Mouse (Mus musculus) limb, embryonic 14.5 days (tissue): ENCODE results near the gene Gng7. TPM values are rescaled to one million over a fixed set of nuclear protein-coding genes. Genes with fewer than 3 reads are reported as not detected.

Experiments used
- ATAC-seq: fragments of 200-750 bp; cut with Nextera tagmentation; 2 replicates; pipeline ENCODE4 v1.8.0; 2017; ENCODE audit warnings: low read depth, moderate number of reproducible peaks, moderate TSS enrichment; ENCODE audit not compliant: low FRiP score
- DNase-seq: peaks from one replicate; pipeline ENCODE4 v3.0.0-alpha.2; 2015; ENCODE audit warnings: low spot score
- H3K27ac ChIP-seq: fragments of 300-500 bp; sonication (generic); replicated peaks from 2 replicates; pipeline ENCODE4 v1.5.1; 2014; ENCODE audit warnings: low read depth, mild to moderate bottlenecking, low read length, moderate library complexity, mixed read lengths
- H3K27me3 ChIP-seq: fragments of 300-500 bp; sonication (generic); 2 replicates; pipeline ENCODE4 v1.6.1; 2014; ENCODE audit warnings: low read length, mixed read lengths; ENCODE audit not compliant: control insufficient read depth, insufficient read depth
- H3K36me3 ChIP-seq: fragments of 300-500 bp; sonication (generic); 2 replicates; pipeline ENCODE4 v1.6.1; 2014; ENCODE audit warnings: mild to moderate bottlenecking, low read length, moderate library complexity, mixed read lengths; ENCODE audit not compliant: control insufficient read depth, insufficient read depth
- H3K4me1 ChIP-seq: fragments of 300-500 bp; sonication (generic); 2 replicates; pipeline ENCODE4 v1.6.1; 2014; ENCODE audit warnings: antibody characterized with exemption, low read length, mixed read lengths; ENCODE audit not compliant: control insufficient read depth, insufficient read depth
- H3K4me2 ChIP-seq: fragments of 300-500 bp; sonication (generic); replicated peaks from 2 replicates; pipeline ENCODE4 v1.6.1; 2014; ENCODE audit warnings: low read depth, mild to moderate bottlenecking, low read length, moderate library complexity; ENCODE audit not compliant: severe bottlenecking
- H3K4me3 ChIP-seq: fragments of 300-500 bp; sonication (generic); replicated peaks from 2 replicates; pipeline ENCODE4 v1.5.1; 2014; ENCODE audit warnings: low read length
- H3K9ac ChIP-seq: fragments of 300-500 bp; sonication (generic); 2 replicates; pipeline ENCODE4 v1.6.1; 2014; ENCODE audit warnings: mild to moderate bottlenecking, low read depth, low read length, moderate library complexity; ENCODE audit not compliant: severe bottlenecking
- H3K9me3 ChIP-seq: fragments of 300-500 bp; sonication (generic); 2 replicates; pipeline ENCODE4 v1.6.1; 2016; ENCODE audit warnings: low read length; ENCODE audit not compliant: control insufficient read depth
- POLR2A ChIP-seq: fragments of 200-500 bp; IDR thresholded peaks from 2 replicates; pipeline ENCODE4 v1.8.0; 2012; ENCODE audit warnings: inconsistent platforms, mild to moderate bottlenecking, moderate library complexity, borderline replicate concordance; ENCODE audit not compliant: insufficient read depth, insufficient read length; ENCODE audit errors: extremely low read depth
- WGBS: fragments of 180-500 bp; shearing (Covaris S2); extraction: QIAGEN DNeasy Blood & Tissue Kit; methylation state at CpG from one replicate; pipeline ENCODE4 v1.1.7; 2014; 5-methylcytosine and 5-hydroxymethylcytosine counted together
- polyA plus RNA-seq, 2 experiments: library from polyadenylated mRNA; depleted of rRNA in 1 of 2; stranded (reverse) in 1 of 2; unstranded in 1 of 2; fragments of >200 nt; fragmentation: Nextera tagmentation in 1 of 2; extraction: Ambion mirVana in 1 of 2; gene quantifications; 2 replicates each; pipeline versions ENCODE4 v1.2.1 to v1.2.3; 2012 to 2014

Gng7 gene
- polyA plus RNA-seq, 2 experiments = 6.5 to 7.9 TPM

GRCm38 (mm10) chr10:80949081-80949480 lies 65.7 kb downstream of the Gng7 start:
- no peak overlapping the region for H3K9ac ChIP-seq

DNA sequence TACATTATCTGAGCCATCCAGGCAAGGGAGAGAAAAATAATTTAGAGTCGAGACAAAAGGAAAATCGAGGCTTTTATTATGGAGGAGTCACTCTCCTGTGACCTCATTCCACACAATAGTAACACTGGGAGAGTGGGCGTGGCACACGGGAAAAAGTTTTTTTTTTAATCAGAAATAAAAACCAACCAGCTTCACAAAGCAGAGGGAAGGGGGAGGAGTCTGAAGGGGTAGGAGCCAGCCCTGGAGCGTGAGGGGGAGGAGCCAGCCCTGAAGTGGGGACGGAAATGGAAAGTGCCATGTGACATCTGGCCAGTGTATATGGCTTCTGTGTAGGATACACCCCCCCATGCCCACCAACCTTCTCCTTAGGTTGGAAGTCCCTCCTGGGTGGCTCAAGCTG lies 66.2 kb downstream of the Gng7 start:
- Histone ChIP-seq H3K9ac (no peak overlapping the region), H3K4me1 (peaks cover 12% of the 10 kb centered on the region), H3K27ac (no peak overlapping the region), H3K27me3 (no peaks in the 10 kb centered on the region), H3K4me2 (no peak overlapping the region), H3K4me3 (no peak overlapping the region), H3K9me3 (no peaks in the 10 kb centered on the region), H3K36me3 (no peaks in the 10 kb centered on the region)
- no peak for TF ChIP-seq POLR2A
- WGBS = 32% methylated on average over 6 of the region's 6 CpGs
- DNase-seq = no peak
- no peak for ATAC-seq

More at GRCm38 (mm10) chr10:80949081-80949480, 65.7 kb downstream of the Gng7 start:
- Histone ChIP-seq H3K27me3 (no peaks in the 10 kb centered on the region), H3K4me3 (no peak overlapping the region), H3K4me1 (peaks cover 12% of the 10 kb centered on the region), H3K36me3 (no peaks in the 10 kb centered on the region), H3K4me2 (no peak overlapping the region), H3K9me3 (no peaks in the 10 kb centered on the region), H3K27ac (no peak overlapping the region)
- 75% methylated on average over 3 of the region's 3 CpGs for WGBS
- TF ChIP-seq POLR2A = no peak
- no peak for DNase-seq
- no peak for ATAC-seq

GRCm38 (mm10) chr10:80947802-80948201 lies 66.9 kb downstream of the Gng7 start:
- H3K4me1 ChIP-seq = peaks cover 12% of the 10 kb centered on the region
- TF ChIP-seq POLR2A = no peak
- no peak overlapping the region for H3K27ac ChIP-seq
- H3K27me3 ChIP-seq = no peaks in the 10 kb centered on the region
- no peaks in the 10 kb centered on the region for H3K36me3 ChIP-seq
- ATAC-seq (no peak), DNase-seq (peak; percentile 66)
- H3K4me2 ChIP-seq = no peak overlapping the region
- H3K9ac ChIP-seq = no peak overlapping the region; the same call in 1 of the 2 replicates
- WGBS = 28% methylated on average over 2 of the region's 2 CpGs
- no peak overlapping the region for H3K4me3 ChIP-seq
- no peaks in the 10 kb centered on the region for H3K9me3 ChIP-seq

DNA sequence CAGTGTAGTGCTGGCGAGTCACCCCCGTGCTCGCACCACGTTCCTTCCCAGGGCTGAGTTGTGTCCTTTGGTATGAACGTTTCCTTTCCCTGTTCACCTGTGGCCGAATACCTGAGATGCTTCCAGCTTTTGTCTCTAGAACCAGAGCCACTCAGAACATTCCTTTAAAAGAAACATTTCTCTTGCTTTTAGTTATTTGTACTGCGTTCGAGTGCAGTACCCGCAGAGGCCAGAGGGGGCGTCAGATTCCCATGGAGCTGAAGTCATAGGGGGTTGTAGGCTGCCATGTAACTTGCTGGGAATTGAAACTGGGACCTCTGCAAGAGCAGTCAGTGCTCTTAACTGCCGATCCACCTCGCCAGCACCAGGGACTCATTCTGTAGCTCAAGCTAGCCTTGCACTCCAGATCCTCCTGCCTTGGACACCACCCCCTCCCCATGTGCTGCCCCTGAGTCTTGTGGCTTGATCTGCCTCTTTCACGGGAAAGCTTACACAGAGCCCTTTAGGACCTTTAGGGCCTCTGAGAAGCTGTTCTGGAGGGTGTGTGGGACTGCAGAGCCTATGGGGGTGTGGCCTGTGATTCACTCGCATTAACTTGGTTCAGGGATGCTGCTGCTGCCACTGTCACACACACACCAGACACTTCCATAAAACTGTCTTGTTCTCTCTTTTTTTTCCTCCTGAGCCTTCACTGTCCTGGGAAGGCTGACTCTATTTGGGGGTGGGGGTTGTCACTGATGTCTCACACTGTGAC lies 67.9 kb downstream of the Gng7 start:
- Histone ChIP-seq H3K27me3 (no peaks in the 10 kb centered on the region), H3K9me3 (no peaks in the 10 kb centered on the region), H3K9ac (no peak overlapping the region), H3K4me2 (no peak overlapping the region), H3K27ac (no peak overlapping the region), H3K4me3 (no peak overlapping the region), H3K36me3 (no peaks in the 10 kb centered on the region), H3K4me1 (peaks cover 12% of the 10 kb centered on the region)
- no peak for TF ChIP-seq POLR2A
- ATAC-seq (no peak), DNase-seq (no peak)
- WGBS = 61% methylated on average over 14 of the region's 14 CpGs

DNA sequence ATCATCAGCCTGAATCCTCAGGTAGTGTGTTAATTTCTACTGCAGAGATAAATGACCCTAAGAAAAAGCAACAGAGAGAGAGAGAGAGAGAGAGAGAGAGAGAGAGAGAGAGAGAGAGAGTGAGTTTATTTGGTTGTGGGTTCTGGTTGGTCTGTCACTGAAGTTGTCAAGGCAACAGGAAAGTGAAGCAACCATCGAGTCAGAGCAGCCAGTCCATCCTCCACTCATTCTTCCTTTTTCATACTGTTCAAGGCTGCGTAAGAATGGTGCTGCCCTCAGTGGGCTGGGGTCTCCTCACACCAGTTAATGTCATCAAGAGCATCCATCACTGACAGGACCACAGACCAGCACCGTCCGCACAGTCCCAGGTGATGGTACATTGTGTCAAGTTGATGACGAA lies 70.5 kb downstream of the Gng7 start:
- no peak overlapping the region for H3K27ac ChIP-seq

More for the DNA sequence above, 70.5 kb downstream of the Gng7 start:
- TF ChIP-seq POLR2A = no peak
- Histone ChIP-seq H3K4me1 (peaks cover 30% of the 10 kb centered on the region), H3K9me3 (no peaks in the 10 kb centered on the region), H3K9ac (no peak overlapping the region), H3K36me3 (no peaks in the 10 kb centered on the region), H3K4me2 (no peak overlapping the region), H3K4me3 (no peak overlapping the region), H3K27me3 (no peaks in the 10 kb centered on the region)
- 86% methylated on average over 5 of the region's 5 CpGs for WGBS
- ATAC-seq (no peak), DNase-seq (no peak)
